Mouse (Mus musculus): ENCODE results near the gene Hist1h4i. TPM values are rescaled to one million over a fixed set of nuclear protein-coding genes. Genes with fewer than 3 reads are reported as not detected.
"Not testable (repeated sequence)": the region's sequence is repeated elsewhere in the genome, so short reads cannot be mapped to it uniquely, and the experiment has no call there.

Gene Hist1h4i
- polyA plus RNA-seq, 1 experiment: 31.8 TPM

GRCm38 (mm10) chr13:22036986-22037385 lies 4.2 kb downstream of the Hist1h4i start:
- Histone ChIP-seq H3K79me3 (ENCODE audit: low read depth) (no peaks in the 10 kb centered on the region), H3K36me3 (ENCODE audit: control insufficient read depth, insufficient read depth) (no peaks in the 10 kb centered on the region), H3K27me3 (ENCODE audit: control insufficient read depth, insufficient read depth, insufficient read length) (no peaks in the 10 kb centered on the region), H3K4me3 (ENCODE audit: insufficient read depth, poor library complexity, severe bottlenecking) (no peak overlapping the region), H3K79me2 (ENCODE audit: control insufficient read depth, insufficient read depth) (no peaks in the 10 kb centered on the region), H3ac (ENCODE audit: control insufficient read depth, insufficient read length, low read depth) (no peak overlapping the region)
- TF ChIP-seq MAX (IDR thresholded peaks at IDR 0.05) (no peak), USF1 (IDR thresholded peaks at IDR 0.05; ENCODE audit: low read depth) (no peak), CTCF (IDR thresholded peaks at IDR 0.05; ENCODE audit: control insufficient read depth, insufficient read depth, insufficient read length) (no peak), MYOG (IDR thresholded peaks at IDR 0.05; ENCODE audit: control insufficient read depth, extremely low read depth, insufficient read length) (no peak), MYOD1 (IDR thresholded peaks at IDR 0.05; ENCODE audit: control insufficient read depth, insufficient read length, low read depth) (no peak), CEBPB (IDR thresholded peaks at IDR 0.05; ENCODE audit: low read depth) (no peak), FOSL1 (IDR thresholded peaks at IDR 0.05; ENCODE audit: insufficient read depth, low read length, poor library complexity, severe bottlenecking) (no peak)

DNA sequence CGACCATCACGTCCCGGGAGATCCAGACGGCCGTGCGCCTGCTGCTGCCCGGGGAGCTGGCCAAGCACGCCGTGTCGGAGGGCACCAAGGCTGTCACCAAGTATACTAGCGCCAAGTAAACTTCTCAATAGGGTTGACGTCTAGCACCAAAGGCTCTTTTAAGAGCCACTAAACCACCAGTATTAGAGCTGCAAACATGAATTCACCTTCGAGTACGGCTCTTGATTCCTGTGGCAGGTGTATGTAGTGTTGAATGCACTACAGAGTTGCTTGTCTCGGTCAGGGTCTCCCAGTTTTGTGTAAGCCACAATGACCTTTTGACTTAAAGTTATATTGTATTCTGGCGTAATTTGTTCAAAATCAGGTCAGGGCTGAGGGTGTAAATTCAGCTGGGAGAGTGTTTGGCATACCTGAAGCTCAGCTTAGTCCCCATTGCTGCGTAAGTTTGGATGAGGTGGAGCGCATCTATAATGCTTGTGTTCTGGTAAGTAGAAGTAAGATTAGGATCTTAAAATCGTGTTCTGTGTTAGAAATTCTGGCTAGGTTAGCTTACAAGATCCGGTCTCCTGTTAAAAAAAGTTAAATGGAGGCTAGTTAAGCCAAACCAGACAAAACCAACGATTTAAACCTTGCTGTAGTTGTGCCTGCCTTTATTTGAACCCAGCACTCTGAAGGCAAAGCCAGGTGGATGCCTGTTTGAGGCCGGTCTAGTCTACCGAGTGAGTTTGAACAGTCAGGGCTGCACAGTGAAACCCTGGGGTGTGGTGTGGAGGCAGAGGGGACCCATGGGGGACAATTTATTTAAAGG lies 4.8 kb downstream of the Hist1h4i start:
- H3ac ChIP-seq (ENCODE audit: control insufficient read depth, insufficient read length, low read depth): peak overlapping the region; percentile 83
- TF ChIP-seq MAX (IDR thresholded peaks at IDR 0.05) (no peak), MYOD1 (IDR thresholded peaks at IDR 0.05; ENCODE audit: control insufficient read depth, insufficient read length, low read depth) (no peak), USF1 (IDR thresholded peaks at IDR 0.05; ENCODE audit: low read depth) (no peak), FOSL1 (IDR thresholded peaks at IDR 0.05; ENCODE audit: insufficient read depth, low read length, poor library complexity, severe bottlenecking) (no peak), MYOG (IDR thresholded peaks at IDR 0.05; ENCODE audit: control insufficient read depth, extremely low read depth, insufficient read length) (no peak), CTCF (IDR thresholded peaks at IDR 0.05; ENCODE audit: control insufficient read depth, insufficient read depth, insufficient read length) (no peak), CEBPB (IDR thresholded peaks at IDR 0.05; ENCODE audit: low read depth) (no peak)
- no peaks in the 10 kb centered on the region for H3K79me2 ChIP-seq (ENCODE audit: control insufficient read depth, insufficient read depth)
- H3K79me3 ChIP-seq (ENCODE audit: low read depth): no peaks in the 10 kb centered on the region
- no peak overlapping the region for H3K4me3 ChIP-seq (ENCODE audit: insufficient read depth, poor library complexity, severe bottlenecking)
- no peaks in the 10 kb centered on the region for H3K36me3 ChIP-seq (ENCODE audit: control insufficient read depth, insufficient read depth)
- no peaks in the 10 kb centered on the region for H3K27me3 ChIP-seq (ENCODE audit: control insufficient read depth, insufficient read depth, insufficient read length)

- not testable (repeated sequence) for H3K79me3 ChIP-seq (ENCODE audit: low read depth); H3K27me3 ChIP-seq (ENCODE audit: control insufficient read depth, insufficient read depth, insufficient read length); H3K36me3 ChIP-seq (ENCODE audit: control insufficient read depth, insufficient read depth)
These were observed 5.7 kb downstream of the Hist1h4i start, which contains the start of the genes Hist1h2ah and Hist1h2bk for GRCm38 (mm10) chr13:22035267-22036148. Hist1h2ah (minus strand) TSS chr13:22035568. Hist1h2bk (plus strand) TSS chr13:22035870.

DNA sequence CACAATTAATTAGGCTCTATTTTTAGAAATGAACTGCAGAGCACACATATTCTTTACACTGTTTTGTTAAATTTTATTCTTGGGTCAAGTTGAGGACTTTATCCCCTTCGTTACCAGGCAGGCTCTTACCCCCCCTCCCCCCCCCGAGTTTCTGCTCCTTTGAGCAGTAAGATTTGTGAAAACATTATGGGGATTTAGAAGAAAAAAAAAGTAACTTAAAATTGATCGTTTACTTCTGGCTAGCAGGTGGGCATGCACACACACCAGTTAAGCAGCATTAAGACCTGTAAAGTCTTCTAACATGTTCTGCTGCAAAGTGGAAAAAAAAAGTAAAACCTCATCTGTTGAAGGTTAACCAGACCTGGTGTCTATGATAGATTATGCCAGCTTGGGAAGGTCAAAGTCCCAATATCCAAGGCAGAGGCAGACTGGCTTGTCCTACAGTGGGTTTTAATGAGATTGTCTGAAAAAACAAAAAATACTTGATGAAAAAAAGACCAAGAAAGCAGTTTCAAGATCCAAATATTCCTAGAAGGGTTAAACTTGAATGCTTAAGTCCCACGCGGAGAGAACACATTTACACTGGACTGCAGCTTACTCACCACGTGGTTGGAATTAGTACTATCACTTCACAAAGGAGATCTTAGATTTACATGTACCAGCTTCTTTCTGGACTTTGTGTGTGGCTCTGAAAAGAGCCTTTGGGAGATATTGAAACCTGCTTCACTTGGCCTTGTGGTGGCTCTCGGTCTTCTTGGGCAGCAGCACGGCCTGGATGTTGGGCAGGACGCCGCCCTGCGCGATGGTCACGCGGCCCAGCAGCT lies 6.5 kb downstream of the Hist1h4i start:
- H3K36me3 ChIP-seq (ENCODE audit: control insufficient read depth, insufficient read depth): no peaks in the 10 kb centered on the region
- no peaks in the 10 kb centered on the region for H3K79me3 ChIP-seq (ENCODE audit: low read depth)
- peak overlapping the region; percentile 56 for H3ac ChIP-seq (ENCODE audit: control insufficient read depth, insufficient read length, low read depth)
- H3K4me3 ChIP-seq (ENCODE audit: insufficient read depth, poor library complexity, severe bottlenecking): peak overlapping the region; percentile 45
- TF ChIP-seq USF1 (IDR thresholded peaks at IDR 0.05; ENCODE audit: low read depth) (peak; percentile 56), CTCF (IDR thresholded peaks at IDR 0.05; ENCODE audit: control insufficient read depth, insufficient read depth, insufficient read length) (no peak), MAX (IDR thresholded peaks at IDR 0.05) (peak; percentile 30), MYOG (IDR thresholded peaks at IDR 0.05; ENCODE audit: control insufficient read depth, extremely low read depth, insufficient read length) (no peak), CEBPB (IDR thresholded peaks at IDR 0.05; ENCODE audit: low read depth) (no peak), MYOD1 (IDR thresholded peaks at IDR 0.05; ENCODE audit: control insufficient read depth, insufficient read length, low read depth) (no peak)
- no peaks in the 10 kb centered on the region for H3K27me3 ChIP-seq (ENCODE audit: control insufficient read depth, insufficient read depth, insufficient read length)
- no peaks in the 10 kb centered on the region for H3K79me2 ChIP-seq (ENCODE audit: control insufficient read depth, insufficient read depth)

More at GRCm38 (mm10) chr13:22035267-22036148, 5.7 kb downstream of the Hist1h4i start, which contains the start of the genes Hist1h2ah and Hist1h2bk:
- peak within 1 kb of the TSS; percentile 83 for H3ac ChIP-seq (ENCODE audit: control insufficient read depth, insufficient read length, low read depth)
- H3K79me2 ChIP-seq (ENCODE audit: control insufficient read depth, insufficient read depth): not testable (repeated sequence)
- peak within 1 kb of the TSS; percentile 45 for H3K4me3 ChIP-seq (ENCODE audit: insufficient read depth, poor library complexity, severe bottlenecking)

DNA sequence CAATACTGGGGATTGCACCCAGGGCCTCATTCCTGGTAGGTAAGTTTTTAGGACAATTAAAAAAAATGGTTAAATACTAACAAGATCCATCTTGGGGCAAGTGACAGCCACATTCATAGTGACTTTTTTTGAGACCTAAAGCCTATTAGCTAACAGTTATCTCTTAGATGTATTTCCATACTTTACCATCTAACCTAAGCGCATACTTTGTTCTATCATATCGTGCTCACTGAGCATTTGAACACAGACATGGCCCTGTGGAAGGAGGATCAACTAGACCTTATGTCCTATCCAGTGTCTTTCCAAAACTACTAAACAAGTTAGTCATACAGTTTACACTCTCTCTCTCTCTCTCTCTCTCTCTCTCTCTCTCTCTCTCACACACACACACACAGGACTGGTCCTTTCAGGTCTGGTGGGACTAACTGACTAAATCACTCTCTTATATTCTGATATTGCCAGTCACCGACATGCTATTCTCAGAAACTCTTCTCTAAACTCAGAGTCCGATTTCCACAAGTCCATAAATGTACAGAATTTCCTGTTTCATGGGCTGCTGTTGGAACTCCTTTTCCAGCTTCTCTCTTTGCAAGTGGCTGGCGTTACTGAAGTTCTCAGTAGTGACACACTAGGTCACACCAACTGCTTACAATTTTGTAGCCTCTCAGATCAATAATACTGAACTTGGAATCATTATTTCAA lies 7.3 kb downstream of the Hist1h4i start:
- Histone ChIP-seq H3ac (ENCODE audit: control insufficient read depth, insufficient read length, low read depth) (peak overlapping the region; percentile 42), H3K36me3 (ENCODE audit: control insufficient read depth, insufficient read depth) (no peaks in the 10 kb centered on the region), H3K27me3 (ENCODE audit: control insufficient read depth, insufficient read depth, insufficient read length) (no peaks in the 10 kb centered on the region), H3K79me3 (ENCODE audit: low read depth) (no peaks in the 10 kb centered on the region), H3K79me2 (ENCODE audit: control insufficient read depth, insufficient read depth) (no peaks in the 10 kb centered on the region), H3K4me3 (ENCODE audit: insufficient read depth, poor library complexity, severe bottlenecking) (no peak overlapping the region)
- TF ChIP-seq MYOG (IDR thresholded peaks at IDR 0.05; ENCODE audit: control insufficient read depth, extremely low read depth, insufficient read length) (no peak), USF1 (IDR thresholded peaks at IDR 0.05; ENCODE audit: low read depth) (no peak), CEBPB (IDR thresholded peaks at IDR 0.05; ENCODE audit: low read depth) (no peak), MYOD1 (IDR thresholded peaks at IDR 0.05; ENCODE audit: control insufficient read depth, insufficient read length, low read depth) (no peak), FOSL1 (IDR thresholded peaks at IDR 0.05; ENCODE audit: insufficient read depth, low read length, poor library complexity, severe bottlenecking) (no peak)

Measured in C2C12 (cell line).